Mouse (Mus musculus): Measurements from ENCODE around the gene Fsip1. TPM values are rescaled to one million over a fixed set of nuclear protein-coding genes. Genes with fewer than 3 reads are reported as not detected.

The Fsip1 gene
- polyA plus RNA-seq, 1 experiment = 0.93 TPM

DNA sequence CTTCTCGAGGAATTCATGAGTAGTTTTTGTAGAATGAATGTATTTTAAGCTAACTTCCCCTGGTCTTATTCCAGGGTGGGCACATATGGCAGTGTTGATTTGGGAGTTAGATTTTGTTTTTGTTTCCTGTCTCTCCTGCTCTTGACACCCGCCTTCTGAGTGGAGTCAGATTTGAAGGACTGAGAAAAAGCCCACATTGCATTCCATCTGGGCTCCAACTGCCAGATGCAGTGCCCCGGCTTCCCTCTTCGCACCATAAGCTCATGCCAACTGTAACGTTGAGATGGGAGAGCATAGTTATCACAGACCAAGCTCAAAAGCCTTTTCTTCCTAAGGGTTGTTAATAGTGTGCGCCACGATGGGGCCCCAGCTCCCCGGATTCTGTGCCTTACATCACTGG lies 5.9 kb upstream of the Fsip1 start:
- Histone ChIP-seq H3K27ac (ENCODE audit: insufficient read depth, low read length) (no peak overlapping the region), H3K4me3 (ENCODE audit: insufficient read depth, low read length) (no peak overlapping the region)
- TF ChIP-seq CTCF (IDR thresholded peaks at IDR 0.05; ENCODE audit: borderline replicate concordance, insufficient read depth, low read length) (no peak), POLR2A (IDR thresholded peaks at IDR 0.05; ENCODE audit: low read depth, low read length) (no peak)

DNA sequence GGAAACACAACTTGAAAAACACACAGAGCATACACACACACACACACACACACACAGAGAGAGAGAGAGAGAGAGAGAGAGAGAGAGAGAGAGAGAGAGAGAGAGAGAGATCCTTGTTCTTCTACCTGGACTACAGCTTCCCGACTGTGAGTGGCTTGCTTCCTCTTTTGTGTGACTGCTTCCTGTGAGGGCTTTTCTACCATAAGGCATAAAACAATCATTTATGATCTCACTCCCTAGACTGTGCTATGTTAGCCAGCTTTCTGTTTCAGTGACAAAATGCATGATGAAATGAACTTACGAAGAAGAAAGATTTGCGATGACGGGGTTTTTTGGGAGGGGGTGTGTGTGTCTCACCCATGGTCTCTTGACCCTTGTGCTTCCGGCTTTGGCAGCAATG lies 3.0 kb upstream of the Fsip1 start:
- no peak for TF ChIP-seq POLR2A (IDR thresholded peaks at IDR 0.05; ENCODE audit: low read depth, low read length)
- H3K4me1 ChIP-seq (ENCODE audit: control insufficient read depth, insufficient read depth, low read length) = no peaks in the 10 kb centered on the region
- H3K4me3 ChIP-seq (ENCODE audit: insufficient read depth, low read length) = no peak overlapping the region
- no peak overlapping the region for H3K27ac ChIP-seq (ENCODE audit: insufficient read depth, low read length)

More for the DNA sequence above, 5.9 kb upstream of the Fsip1 start:
- no peaks in the 10 kb centered on the region for H3K4me1 ChIP-seq (ENCODE audit: control insufficient read depth, insufficient read depth, low read length)

DNA sequence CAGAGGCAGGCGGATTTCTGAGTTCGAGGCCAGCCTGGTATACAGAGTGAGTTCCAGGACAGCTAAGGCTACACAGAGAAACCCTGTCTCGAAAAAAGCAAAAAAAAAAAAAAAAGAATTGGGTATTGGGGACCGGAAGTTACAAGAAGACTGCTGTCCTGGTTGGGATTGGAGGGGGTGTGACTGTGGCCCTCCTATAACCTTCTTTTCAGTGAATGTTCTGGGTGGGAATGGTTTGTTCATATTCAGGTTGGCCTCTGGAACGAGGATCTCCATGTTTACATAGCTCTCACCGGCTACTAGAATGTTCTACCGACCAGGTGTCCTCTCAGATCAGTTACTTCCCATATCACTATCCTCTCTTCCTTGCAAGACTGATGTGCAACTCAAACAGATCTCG lies 328 bp upstream of the Fsip1 start:
- H3K27ac ChIP-seq (ENCODE audit: insufficient read depth, low read length) = no peak overlapping the region
- no peaks in the 10 kb centered on the region for H3K4me1 ChIP-seq (ENCODE audit: control insufficient read depth, insufficient read depth, low read length)
- TF ChIP-seq POLR2A (IDR thresholded peaks at IDR 0.05; ENCODE audit: low read depth, low read length) (no peak), CTCF (IDR thresholded peaks at IDR 0.05; ENCODE audit: borderline replicate concordance, insufficient read depth, low read length) (no peak)
- H3K4me3 ChIP-seq (ENCODE audit: insufficient read depth, low read length) = no peak overlapping the region

DNA sequence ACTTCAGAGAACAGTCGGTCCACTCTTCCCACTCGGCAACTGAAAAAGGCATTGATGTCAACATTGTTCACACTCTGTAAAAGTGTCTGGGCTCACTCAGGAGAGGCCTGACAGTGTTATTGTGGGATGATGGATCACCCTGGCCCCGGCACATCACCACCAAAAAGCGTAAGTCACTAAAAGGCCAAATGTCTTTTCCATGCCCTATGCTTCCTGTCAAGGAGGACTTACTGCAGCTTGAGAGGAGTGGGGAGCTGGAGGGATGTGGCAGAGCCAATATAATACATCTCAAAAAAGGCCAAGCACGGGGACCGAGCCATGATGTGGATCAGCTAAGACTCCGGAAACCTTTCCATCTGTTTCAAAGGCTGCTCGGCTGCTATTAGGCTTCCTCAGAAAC lies 2.2 kb downstream of the Fsip1 start:
- Histone ChIP-seq H3K4me1 (ENCODE audit: control insufficient read depth, insufficient read depth, low read length) (no peaks in the 10 kb centered on the region), H3K27ac (ENCODE audit: insufficient read depth, low read length) (no peak overlapping the region), H3K4me3 (ENCODE audit: insufficient read depth, low read length) (no peak overlapping the region)
- no peak for TF ChIP-seq POLR2A (IDR thresholded peaks at IDR 0.05; ENCODE audit: low read depth, low read length)
- no peak for TF ChIP-seq CTCF (IDR thresholded peaks at IDR 0.05; ENCODE audit: borderline replicate concordance, insufficient read depth, low read length)

DNA sequence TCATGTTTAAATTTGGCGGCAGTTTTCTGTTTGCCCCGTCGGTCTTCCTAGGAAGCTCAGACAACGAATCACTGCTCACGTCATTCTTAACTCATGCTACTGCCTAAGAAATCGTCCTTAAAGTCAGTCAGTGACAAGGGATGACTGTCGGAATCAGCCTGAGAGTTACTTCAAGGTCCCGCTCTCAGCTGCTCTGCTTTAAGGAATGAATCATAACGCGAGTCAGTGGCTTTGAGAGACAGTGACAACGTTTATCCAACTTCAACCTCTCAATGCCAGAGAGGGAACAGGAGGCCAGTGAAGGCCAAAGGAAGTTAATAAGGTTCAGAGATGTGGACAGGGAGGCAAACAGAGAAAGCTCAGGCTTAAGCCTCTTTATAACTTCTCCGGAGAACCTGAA lies 7.8 kb downstream of the Fsip1 start:
- Histone ChIP-seq H3K4me1 (ENCODE audit: control insufficient read depth, insufficient read depth, low read length) (peaks cover 3% of the 10 kb centered on the region; the same call in 1 of the 2 replicates), H3K4me3 (ENCODE audit: insufficient read depth, low read length) (no peak overlapping the region), H3K27ac (ENCODE audit: insufficient read depth, low read length) (peak overlapping the region; percentile 54)
- TF ChIP-seq CTCF (IDR thresholded peaks at IDR 0.05; ENCODE audit: borderline replicate concordance, insufficient read depth, low read length) (no peak), POLR2A (IDR thresholded peaks at IDR 0.05; ENCODE audit: low read depth, low read length) (no peak)

DNA sequence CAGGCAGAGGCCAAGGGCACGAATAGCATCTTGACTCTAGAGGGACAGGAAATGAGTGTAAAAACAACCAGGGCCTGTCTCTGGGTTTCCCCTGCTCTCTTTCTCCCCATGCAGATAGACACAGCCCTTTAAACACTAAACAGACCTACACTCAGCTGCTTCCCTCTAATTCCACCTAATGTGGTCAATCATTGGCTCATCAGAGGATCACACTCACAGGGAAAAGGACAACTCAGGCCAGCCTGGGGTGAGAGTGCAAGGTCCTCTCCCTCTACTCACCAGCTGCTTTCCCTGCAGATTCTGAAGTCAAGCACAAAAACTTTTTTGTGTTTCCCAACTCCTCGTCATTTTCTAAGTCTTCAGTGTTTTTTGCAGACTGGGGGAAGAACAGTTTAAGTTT lies 8.8 kb downstream of the Fsip1 start:
- H3K27ac ChIP-seq (ENCODE audit: insufficient read depth, low read length) = no peak overlapping the region
- TF ChIP-seq CTCF (IDR thresholded peaks at IDR 0.05; ENCODE audit: borderline replicate concordance, insufficient read depth, low read length) = no peak
- TF ChIP-seq POLR2A (IDR thresholded peaks at IDR 0.05; ENCODE audit: low read depth, low read length) = no peak
- H3K4me1 ChIP-seq (ENCODE audit: control insufficient read depth, insufficient read depth, low read length) = peaks cover 3% of the 10 kb centered on the region; the same call in 1 of the 2 replicates
- no peak overlapping the region for H3K4me3 ChIP-seq (ENCODE audit: insufficient read depth, low read length)

DNA sequence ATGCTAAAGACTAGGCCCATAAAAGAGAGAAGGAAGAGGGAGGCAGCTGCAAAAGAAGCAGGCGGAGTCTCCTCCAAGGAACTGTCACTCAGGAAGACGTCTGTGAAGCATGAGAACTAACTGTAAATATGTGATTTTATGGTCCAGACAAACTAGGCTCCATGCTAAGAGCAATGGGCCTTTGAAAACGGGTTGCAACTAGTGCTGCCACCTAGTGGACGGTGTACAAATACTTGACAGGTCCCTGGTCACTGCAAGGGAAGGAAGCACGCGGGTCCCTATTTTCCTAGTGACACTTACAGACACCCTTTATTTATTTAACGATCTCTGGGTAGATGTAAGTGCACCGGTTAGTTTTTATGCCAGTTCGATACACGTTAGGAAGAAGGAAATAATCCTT lies 10.9 kb downstream of the Fsip1 start:
- no peak overlapping the region for H3K4me3 ChIP-seq (ENCODE audit: insufficient read depth, low read length)
- H3K4me1 ChIP-seq (ENCODE audit: control insufficient read depth, insufficient read depth, low read length) = peaks cover 3% of the 10 kb centered on the region; the same call in 1 of the 2 replicates
- no peak overlapping the region for H3K27ac ChIP-seq (ENCODE audit: insufficient read depth, low read length)
- TF ChIP-seq CTCF (IDR thresholded peaks at IDR 0.05; ENCODE audit: borderline replicate concordance, insufficient read depth, low read length) (peak; percentile 71; the same call in 1 of the 2 replicates), POLR2A (IDR thresholded peaks at IDR 0.05; ENCODE audit: low read depth, low read length) (no peak)

DNA sequence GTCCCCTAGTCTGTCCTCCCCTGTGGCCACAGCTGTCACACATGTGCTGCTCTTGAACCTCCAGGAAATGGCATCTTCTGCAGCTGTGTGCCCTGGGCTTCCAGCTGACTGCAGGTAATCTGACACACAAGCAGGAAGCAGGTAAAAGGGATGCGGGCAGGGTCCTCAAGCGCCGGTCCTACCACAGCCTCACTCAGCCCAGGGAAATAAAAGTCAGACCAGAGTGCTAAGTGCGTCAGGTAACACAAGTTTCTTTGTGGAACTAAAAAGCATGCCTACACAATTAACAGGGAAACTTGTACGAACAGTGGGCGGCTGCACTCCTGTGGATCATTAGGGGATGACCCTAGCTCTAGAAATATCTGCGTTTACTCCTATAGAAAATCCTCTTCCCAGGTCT lies 20.6 kb downstream of the Fsip1 start:
- H3K4me1 ChIP-seq (ENCODE audit: control insufficient read depth, insufficient read depth, low read length) = no peaks in the 10 kb centered on the region
- TF ChIP-seq POLR2A (IDR thresholded peaks at IDR 0.05; ENCODE audit: low read depth, low read length) (no peak), CTCF (IDR thresholded peaks at IDR 0.05; ENCODE audit: borderline replicate concordance, insufficient read depth, low read length) (no peak)
- no peak overlapping the region for H3K27ac ChIP-seq (ENCODE audit: insufficient read depth, low read length)
- no peak overlapping the region for H3K4me3 ChIP-seq (ENCODE audit: insufficient read depth, low read length)

DNA sequence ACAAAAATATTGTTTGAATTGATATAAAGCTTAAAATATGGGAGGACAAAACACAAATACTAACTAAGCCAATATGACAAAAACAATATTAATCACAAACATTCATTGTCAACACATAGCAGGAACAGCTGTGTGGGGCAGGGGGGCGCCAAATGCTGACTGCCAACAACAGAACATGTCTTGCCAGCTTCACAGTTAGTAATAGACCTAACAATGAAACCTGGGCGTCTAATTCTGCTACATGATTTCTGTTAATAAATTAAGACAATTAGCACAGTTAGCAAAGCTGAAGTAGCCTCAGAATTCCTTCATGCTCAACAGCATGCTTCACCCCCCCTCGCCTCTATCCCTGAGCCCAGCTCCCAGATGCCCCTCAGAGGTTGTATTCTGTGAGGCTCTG lies 21.2 kb downstream of the Fsip1 start:
- H3K4me3 ChIP-seq (ENCODE audit: insufficient read depth, low read length) = no peak overlapping the region
- TF ChIP-seq CTCF (IDR thresholded peaks at IDR 0.05; ENCODE audit: borderline replicate concordance, insufficient read depth, low read length) (no peak), POLR2A (IDR thresholded peaks at IDR 0.05; ENCODE audit: low read depth, low read length) (no peak)
- no peaks in the 10 kb centered on the region for H3K4me1 ChIP-seq (ENCODE audit: control insufficient read depth, insufficient read depth, low read length)
- H3K27ac ChIP-seq (ENCODE audit: insufficient read depth, low read length) = no peak overlapping the region

DNA sequence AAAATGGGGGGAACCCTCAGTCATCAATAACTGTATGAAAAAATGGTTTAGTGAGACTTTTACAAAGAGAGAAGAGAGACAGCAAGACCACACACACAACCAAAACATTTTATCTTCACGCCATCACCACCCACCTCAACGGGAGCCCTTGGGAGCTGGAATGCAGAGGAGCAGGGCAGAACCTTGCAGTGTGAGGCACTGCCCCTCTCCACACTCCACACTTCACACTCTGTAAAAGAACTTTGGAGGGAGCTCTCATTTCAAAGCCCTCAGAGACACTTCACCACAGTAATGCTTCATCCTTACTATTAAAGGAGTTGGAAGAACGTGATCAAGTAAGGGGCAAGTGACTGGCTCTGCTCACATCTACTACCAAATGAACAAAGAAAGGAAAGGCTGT lies 26.2 kb downstream of the Fsip1 start:
- Histone ChIP-seq H3K27ac (ENCODE audit: insufficient read depth, low read length) (no peak overlapping the region), H3K4me1 (ENCODE audit: control insufficient read depth, insufficient read depth, low read length) (no peaks in the 10 kb centered on the region; the same call in 1 of the 2 replicates), H3K4me3 (ENCODE audit: insufficient read depth, low read length) (no peak overlapping the region)
- TF ChIP-seq CTCF (IDR thresholded peaks at IDR 0.05; ENCODE audit: borderline replicate concordance, insufficient read depth, low read length) = no peak
- no peak for TF ChIP-seq POLR2A (IDR thresholded peaks at IDR 0.05; ENCODE audit: low read depth, low read length)
